Mouse (Mus musculus) Patski (cell line): ENCODE measurements around the gene 1700010I14Rik. TPM values are rescaled to one million over a fixed set of nuclear protein-coding genes. Genes with fewer than 3 reads are reported as not detected.

ENCODE experiments used
- ATAC-seq: fragments of 100-300 bp; one replicate; pipeline ENCODE4 v1.8.0; 2021
- CTCF ChIA-PET: fragments of 350-600 bp; sonication (Branson Sonifier 250); formaldehyde crosslinking; loops from one replicate; lab custom pipeline; 2022; ENCODE audit warnings: inconsistent platforms; lab: Charles Lee
- POLR2A ChIA-PET: fragments of 350-600 bp; sonication (Branson Sonifier 250); formaldehyde crosslinking; loops from one replicate; lab custom pipeline; 2022; ENCODE audit warnings: antibody characterized with exemption, inconsistent platforms; lab: Charles Lee
- DNase-seq: peaks from one replicate; pipeline ENCODE4 v3.0.0-alpha.2; 2011; ENCODE audit warnings: low read depth, low spot score
- H3K27me3 ChIP-seq: fragments of 371-371 bp; one replicate; pipeline ENCODE4 v1.5.1; 2021
- CTCF ChIP-seq: fragments of 100-300 bp; IDR thresholded peaks from one replicate; pipeline ENCODE4 v1.5.1; 2021
- in situ Hi-C: fragments of 300-500 bp; cut with MboI; formaldehyde crosslinking; loops from 3 replicates; pipeline ENCODE4 v1.11.1; 2018; ENCODE audit warnings: low pct_unique_long_range_greater_than_20kb, mixed read lengths
- polyA plus RNA-seq: library from polyadenylated mRNA; unstranded; gene quantifications from one replicate; pipeline ENCODE4 v1.2.3, GENCODE M21; 2021

1700010I14Rik gene
- polyA plus RNA-seq, 1 experiment from 2014 or later = 3.9 TPM

DNA sequence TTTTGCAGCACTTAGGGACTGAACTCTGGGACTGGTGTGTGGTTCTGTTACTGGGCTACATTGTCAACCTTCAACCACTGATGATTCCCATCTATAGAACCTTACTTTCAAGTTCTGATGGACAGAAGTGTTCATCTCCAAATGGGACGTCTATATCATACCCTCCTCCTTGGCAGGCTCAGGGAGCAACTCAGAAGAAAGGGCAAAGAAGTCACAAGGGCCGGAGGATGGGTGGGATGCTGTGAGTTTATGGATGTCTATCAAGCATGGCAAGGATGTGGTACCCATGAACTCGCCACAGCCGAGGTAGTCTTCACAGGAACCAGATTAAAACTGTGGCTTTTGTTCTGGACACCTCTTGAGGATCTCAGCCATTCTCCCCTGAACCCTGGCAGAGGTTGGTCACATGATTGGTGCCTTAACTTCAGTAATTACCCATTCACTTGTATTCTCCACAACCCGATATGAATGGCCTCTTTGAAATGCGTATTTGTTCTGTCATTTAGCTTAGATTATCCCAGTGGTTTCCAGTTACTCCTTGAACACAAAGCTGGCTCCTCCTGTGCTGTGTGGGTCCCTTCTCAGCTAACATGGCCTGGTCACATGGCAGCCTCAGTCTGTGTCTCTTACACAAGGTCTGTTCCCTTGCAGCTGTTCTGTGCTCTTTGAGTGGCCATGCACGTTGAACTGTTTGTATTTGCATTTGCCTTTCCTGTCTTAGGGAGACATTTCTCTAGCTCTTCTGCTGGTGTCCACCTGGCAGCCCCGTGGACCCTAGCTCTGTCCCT lies 47.6 kb downstream of the 1700010I14Rik start:
- POLR2A ChIA-PET = no interaction called here
- in situ Hi-C loops = loop anchor here (10.0 kb wide), 1 partner anchor 129 kb away; no protein-coding TSS in a partner anchor
- no peak for TF ChIP-seq CTCF

DNA sequence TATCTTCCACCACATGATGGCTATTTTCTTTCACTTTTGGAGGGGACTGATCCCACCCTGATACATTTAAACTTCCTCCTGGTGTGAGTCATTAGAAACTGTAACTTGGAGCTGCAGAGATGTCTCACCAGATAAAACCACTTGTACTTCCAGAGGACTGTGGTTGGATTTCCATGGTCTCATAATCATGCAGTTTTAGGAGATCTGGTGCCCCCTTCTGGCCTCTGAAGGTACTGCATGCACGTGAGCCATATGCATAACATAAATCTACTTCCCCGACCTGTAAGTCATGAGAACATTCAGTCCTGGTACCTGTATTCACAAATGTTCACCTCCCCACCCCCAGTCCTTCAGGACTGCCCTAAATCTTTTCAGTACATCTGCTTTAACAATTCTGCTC lies 54.6 kb downstream of the 1700010I14Rik start:
- peak; percentile 58 for TF ChIP-seq CTCF
- peaks cover 6% of the 10 kb centered on the region for H3K27me3 ChIP-seq
- ChIA-PET POLR2A (no interaction called here), CTCF (interaction anchor here (2.4 kb wide), 1 partner anchor 11 kb away, joined by 10 read pairs; no protein-coding TSS in a partner anchor)
- no peak for DNase-seq
- ATAC-seq = no peak
- in situ Hi-C loops = no loop called here

More for the DNA sequence above, 47.6 kb downstream of the 1700010I14Rik start:
- H3K27me3 ChIP-seq = peaks cover 3% of the 10 kb centered on the region
- CTCF ChIA-PET = no interaction called here
- DNase-seq (no peak), ATAC-seq (no peak)

GRCm38 (mm10) chr17:9052441-9052980 lies 64.4 kb downstream of the 1700010I14Rik start:
- in situ Hi-C loops = no loop called here
- peaks cover 13% of the 10 kb centered on the region for H3K27me3 ChIP-seq
- TF ChIP-seq CTCF = no peak
- POLR2A ChIA-PET = no interaction called here
- DNase-seq (no peak), ATAC-seq (no peak)
- CTCF ChIA-PET = no interaction called here

DNA sequence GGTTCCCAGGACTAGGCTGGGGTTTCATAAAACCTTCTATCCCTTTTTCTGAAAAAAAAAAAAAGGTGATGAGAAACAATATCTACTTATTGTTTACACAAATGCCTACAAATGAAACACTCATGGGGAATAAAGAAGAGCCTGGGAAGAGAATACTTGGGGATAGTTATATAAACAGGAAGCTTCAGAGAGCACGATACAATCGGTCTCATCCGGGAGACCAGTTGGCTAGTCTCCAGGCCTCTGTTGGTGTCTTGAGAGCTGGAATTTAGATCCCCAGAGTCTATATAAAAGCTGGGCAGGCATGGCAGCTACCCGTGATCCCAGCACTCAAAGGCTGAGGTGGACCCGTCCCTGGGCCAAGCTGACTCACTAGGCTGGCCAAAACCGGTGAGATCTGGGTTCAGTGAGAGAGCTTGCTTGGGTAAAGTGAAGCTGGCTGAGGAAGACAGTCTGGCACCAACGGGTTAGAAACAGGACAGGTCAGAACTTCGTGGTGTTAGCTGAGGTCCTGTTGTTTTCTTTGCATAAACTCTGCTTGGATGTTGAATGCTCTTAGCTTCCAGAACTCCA lies 71.3 kb downstream of the 1700010I14Rik start:
- ChIA-PET CTCF (interaction anchor here (0.6 kb wide), 1 partner anchor 30 kb away, joined by 3 read pairs; no protein-coding TSS in a partner anchor), POLR2A (no interaction called here)
- ATAC-seq (no peak), DNase-seq (no peak)
- H3K27me3 ChIP-seq = peaks cover 13% of the 10 kb centered on the region
- TF ChIP-seq CTCF = no peak
- in situ Hi-C loops = no loop called here
